Mouse (Mus musculus) gastrocnemius, postnatal 25 days (tissue): Measurements from ENCODE around the gene Srsf3. TPM values are rescaled to one million over a fixed set of nuclear protein-coding genes. Genes with fewer than 3 reads are reported as not detected.
"Not testable (repeated sequence)": the region's sequence is repeated elsewhere in the genome, so short reads cannot be mapped to it uniquely, and the experiment has no call there.

ENCODE experiments used
- DNase-seq: peaks from one replicate; pipeline ENCODE4 v3.0.0; 2022
- total RNA-seq, 2 experiments: library from RNA; stranded (reverse); gene quantifications; 1 replicate in 1 of 2; 2 replicates in 1 of 2; pipeline ENCODE4 v1.2.3; 2021

Srsf3 gene
- total RNA-seq, 2 experiments from 2014 or later, result 36.4 to 48.2 TPM

DNA sequence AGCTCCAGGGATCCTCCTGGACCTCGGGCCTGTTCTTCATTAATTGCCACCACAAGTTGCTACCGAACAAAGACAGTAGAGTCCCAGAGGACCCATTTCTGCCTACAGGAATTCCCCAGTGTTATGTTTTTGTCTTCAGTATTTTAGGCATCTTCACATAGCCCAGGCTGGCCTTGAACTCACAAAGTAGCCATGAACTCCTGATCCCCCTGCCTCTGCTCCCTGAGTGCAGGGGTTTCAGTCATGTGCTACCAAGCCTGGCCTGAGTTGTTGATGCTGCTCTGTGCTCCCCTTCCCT, 31.5 kb downstream of the Srsf3 start:
- no peak for DNase-seq

DNA sequence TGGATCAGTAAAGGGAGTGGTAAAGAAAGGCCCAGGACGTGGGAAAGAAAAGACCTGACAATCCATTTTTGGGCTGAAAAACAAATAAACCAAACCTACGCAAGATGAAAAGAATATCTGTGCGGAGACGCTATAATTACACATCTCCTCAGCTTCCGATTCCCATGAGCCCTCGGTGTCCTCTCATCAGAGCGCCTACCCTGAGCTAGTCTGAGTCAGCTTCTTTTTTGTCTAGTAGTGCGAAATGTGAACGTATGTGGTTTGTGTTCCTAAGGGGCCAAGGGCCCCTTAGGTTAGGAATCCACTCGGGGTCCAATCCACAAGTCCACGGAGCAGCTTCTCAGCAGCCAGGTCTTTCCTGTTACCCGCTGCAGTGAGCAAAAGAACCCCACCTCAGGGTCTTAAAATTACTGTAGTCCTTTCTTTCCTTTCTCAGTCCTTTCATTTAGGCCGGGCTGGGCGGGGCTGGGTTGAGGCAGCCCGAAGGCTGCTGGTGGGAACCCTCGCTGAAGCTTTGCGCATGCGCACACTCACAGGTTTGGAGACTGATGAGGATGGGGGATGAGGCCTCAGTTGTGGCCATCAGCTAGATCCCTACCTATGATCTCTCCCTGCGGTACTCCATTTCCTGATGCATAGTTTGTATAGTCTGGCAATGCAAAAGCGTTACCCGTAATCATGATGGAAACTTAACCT, 33.0 kb downstream of the Srsf3 start:
- DNase-seq, result no peak

DNA sequence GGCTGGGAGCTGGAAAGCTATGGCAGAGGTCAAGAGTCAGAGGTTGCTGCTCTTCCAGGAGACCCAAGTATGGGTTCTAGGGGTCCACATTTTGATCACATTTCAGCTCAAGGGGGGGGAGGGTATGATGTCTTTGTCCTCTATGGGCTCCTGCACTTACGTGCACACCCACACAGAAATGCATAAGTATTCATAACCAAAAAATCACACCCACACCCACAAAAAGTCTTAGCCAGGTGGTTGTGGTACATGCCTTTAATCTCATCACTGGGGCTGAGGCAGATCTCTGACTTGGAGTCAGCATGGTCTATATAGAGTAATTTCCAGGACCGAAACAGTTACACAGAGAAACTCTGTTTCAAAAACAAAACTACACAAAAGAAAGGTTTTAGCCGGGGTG, 33.5 kb downstream of the Srsf3 start:
- no peak for DNase-seq

DNA sequence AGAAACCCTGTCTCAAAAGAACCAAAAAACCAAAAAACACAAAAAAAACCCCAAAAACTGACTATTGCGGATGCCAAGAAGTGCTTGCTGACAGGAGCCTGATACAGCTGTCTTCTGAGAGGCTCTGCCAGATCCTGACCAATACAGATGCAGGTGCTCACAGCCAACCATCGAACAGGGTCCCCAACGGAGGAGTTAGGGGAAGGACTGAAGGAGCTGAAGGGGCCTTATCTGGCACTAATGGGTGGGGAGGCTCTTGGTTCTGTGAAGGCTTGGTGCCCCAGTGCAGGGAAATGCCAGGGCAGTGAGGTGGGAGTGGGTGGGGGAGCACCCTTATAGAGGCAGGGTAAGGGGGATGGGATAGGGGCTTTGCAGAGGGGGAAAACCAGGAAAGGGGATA, 35.0 kb downstream of the Srsf3 start:
- not testable (repeated sequence) for DNase-seq

DNA sequence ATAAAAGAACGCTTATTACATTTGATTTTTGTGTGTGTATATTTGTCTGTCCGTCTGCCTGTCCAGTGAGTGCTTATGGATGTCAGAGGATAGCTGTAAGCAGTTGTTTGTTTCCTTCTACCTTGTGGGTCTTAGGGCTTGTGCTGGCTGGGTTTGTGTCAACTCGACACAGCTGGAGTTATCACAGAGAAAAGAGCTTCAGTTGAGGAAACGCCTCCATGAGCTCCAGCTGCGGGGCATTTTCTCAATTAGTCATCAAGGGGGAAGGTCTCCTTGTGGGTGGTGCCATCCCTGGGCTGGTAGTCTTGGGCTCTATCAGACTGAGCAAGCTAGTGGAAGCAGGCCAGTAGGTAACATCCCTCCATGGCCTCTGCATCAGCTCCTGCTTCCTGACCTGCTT, 35.4 kb downstream of the Srsf3 start:
- DNase-seq, result no peak

DNA sequence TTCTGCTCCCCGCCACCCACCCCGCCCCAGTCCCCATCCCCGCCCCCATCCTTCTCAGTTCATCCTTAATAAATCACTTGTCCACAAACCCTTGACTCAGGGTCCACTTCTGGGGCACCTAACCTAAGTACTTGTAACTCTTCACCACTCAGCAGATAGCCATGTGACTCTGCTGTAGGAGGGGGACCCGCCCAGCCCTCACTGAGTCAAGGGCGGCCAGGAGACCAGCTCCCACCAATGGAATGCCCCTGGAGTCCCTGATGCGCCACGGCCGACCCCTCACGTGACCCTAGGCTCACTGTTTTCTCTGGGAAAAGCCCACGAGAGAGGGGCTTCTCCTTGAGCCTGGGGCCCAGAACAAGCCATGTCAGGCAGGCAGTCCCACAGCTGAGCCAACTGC, 36.6 kb downstream of the Srsf3 start:
- DNase-seq, result no peak

DNA sequence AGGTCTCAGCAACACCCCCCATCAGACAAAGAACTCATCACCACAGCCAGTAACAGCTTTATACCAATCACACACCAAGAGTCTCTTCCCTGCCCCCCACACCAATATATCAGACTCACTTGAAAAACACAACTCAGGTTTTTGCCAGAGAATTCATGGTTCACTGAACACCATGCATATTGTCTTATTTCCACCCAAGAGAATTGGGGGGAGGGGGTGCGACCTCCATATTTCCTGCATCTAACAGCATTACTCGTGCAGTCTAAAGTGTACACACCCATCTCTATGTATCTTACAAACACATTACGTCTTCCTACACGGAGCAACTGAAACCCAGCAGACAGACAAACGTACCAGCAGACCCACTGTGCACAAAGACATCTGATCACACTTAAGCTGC, 39.4 kb downstream of the Srsf3 start:
- no peak for DNase-seq

DNA sequence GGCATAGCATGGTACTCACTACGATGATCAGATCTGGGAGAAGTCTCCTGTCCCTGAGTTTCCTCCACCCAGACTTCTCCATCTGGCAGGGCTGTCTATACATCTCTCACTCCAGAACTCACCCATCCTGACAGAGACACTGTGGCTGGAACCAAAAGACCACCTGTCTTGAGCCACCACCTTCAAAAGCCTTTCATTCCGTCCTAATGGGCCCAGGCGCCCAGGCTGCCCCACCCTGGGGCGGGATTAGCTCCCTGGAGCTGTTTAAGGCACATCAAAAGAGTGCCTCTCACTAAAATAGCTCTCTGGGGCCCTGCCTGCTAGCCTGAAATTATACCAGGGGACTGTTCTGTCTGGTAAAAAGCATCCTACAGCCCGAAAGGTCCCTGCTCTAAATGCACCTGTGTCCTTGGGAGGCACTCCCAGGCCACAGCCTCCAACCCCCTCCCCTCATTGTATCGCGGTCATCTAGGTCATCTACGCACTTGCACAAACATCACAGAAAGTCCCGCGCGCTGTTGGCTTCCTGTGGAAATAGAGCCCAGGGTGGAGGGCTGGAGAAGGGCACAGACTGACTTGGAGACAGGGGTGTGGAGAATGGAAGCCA, 40.4 kb downstream of the Srsf3 start:
- DNase-seq, result no peak

DNA sequence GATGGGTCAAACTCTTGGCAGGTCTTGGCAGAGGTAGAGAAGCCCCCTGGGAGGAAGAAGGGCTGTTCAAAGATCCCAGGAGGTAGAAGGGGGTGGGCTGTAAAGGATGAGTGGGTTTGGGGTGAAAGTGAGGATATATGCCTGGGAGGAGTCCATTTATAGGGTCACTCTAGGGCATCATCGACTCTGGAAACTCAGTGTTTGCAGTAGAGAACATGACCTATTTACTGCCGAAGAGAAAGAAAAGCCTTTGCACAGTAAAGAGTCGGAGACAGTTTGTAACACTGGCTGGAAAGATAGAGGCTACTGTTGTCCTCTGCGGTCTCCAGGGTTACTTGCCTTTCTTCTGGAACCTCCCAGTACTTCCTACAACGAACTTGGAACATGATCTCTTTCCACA, 40.9 kb downstream of the Srsf3 start:
- DNase-seq, result no peak

DNA sequence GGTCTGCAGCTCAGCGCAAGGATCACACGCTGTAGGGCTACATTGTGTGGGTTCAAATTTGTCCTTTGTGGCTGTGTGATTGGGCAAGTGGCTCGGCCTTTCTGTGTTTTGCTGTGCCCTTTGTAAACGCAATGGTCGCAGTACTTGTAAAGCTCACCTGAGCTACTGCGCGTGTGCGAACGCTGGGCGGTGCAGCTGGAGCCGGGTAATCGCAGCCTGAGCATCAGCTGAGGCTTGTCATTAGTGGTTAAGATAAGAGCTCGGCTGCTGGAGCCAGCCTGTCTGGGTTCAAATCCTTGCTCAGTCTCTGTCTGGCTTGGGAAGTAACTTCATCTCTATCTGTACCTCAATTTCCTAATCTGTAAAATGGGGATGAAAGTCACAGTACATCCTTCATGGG, 41.7 kb downstream of the Srsf3 start:
- no peak for DNase-seq

DNA sequence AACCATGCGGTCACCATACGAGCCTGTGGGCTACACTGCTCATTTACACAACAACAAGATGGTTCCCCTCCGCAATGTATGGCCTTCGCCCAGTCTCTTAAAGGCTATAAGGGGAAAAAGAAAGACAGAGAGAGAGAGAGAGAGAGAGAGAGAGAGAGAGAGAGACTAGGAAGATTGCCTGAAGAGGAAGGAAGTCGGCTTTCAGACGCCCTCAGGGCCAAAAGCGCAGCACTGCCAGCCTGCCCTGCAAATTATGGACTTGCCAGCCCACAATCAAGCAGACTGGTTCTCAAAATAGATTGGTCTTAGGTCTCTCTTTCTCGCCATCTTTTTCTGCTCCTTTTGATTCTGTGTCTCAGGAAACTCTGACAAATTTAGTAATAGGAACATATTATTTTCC, 43.8 kb downstream of the Srsf3 start:
- DNase-seq, result no peak

DNA sequence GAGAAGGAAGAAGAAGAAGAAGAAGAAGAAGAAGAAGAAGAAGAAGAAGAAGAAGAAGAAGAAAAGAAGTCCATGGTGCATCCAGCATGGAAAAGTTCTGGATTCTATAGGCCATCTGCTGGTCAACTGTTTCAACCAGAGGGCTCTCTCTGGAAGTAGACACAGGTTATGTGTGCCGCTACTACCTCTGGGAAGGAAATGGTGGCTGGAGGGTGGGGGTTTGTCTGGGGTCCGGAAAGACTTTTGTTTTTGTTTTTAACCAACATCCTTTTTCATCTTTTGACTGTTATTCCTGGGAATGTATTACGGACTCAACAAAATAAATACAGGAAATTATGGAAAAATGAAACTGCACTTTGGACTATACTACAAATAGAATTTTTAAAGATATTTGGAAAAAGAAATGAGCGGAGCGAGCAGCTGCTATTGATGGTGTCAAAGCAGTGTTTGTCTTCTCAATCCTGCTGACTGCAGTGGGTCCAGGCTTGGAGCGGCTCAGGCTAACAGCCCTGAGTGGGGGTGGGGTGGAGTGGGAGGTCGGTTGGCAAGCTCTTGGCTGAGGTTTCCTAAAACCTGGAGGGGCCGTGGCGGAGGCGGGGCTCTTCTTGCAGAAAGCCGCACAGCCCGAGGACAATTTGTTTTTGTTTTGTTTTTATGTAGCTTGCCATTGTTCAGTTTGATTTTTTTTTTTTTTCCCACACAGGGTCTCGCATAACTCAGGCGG, 45.5 kb downstream of the Srsf3 start:
- peak; percentile 54 for DNase-seq

DNA sequence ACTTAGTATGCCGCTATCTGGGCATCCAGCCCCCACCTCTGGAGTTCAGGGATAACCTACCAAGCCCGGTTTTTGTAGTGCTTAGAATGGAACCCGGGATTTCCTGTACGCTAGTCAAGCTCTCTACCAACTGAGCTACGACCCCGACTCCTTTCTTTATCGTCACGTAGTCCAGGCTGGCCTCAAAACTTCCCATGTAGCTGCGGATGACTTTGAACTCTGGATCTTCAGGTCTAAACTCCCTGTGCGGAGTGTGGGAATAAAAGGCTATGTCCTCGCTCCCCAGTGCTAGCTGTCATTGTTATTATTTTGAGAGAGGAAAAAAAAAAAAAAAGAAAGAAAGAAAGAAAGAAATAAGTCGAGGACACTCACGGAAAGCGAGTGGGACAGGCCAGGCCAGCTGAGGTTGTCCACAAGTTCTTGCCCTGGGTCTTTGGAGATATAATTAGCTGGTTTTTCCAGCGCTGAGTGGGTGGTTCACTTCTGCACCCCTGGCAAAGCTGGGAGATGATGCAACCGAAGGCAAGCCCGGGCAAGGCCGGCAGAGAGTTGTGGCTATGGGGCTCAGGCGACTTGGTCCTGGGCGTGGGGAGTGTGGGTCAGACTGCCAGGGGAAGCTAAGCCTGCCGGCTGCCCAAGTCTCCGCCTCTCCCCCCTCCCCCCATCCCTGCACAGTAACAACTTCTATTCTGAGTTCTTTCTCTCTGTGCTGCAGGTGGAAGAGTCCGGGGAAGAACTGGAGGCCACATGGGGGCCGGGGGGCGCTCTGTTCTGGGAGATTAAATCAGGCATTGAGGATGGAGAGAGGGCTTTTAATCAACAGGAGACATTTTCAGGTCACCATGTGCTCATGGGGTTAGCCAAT, 46.3 kb downstream of the Srsf3 start:
- peak; percentile 89 for DNase-seq

DNA sequence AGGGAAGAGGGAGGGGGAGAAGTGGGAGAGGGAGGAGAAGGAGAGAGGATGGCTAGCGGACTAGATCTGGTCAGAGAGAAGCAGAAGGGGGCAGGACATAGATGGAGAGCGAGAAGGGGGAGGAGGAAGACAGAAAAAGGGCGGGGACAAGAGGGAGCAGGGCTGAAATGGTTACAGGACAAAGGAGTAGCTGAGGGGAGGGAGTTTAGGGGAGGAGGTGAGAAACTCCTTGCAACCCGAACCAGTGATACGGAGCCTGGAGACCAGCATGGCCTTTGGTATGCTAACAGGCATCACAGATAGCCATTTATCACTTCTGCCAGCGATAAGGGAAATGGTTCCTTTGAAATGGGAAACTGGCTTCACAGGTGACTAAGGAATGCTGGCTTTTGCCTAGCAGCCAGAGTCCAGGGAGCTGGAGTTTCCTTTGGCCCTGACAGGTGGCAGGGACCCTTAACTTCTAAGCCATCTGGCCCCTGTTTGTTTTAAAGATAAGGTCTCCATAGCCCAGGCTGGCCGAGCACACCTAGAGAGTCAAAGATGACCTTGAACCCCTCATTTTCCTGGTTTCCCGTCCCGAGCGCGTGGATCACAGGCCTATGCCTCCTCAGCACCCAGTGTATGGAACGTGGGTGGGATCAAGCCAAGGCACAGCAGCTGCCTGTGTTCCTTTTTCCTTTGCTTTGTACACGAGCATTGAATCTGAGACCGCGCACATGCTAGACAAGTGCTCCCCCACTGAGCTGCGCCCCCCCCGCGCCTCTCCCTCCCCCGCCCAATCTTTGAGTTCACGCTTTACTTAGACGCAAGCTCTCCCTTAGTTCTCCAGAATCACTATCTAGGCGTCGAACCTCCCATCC, 48.6 kb downstream of the Srsf3 start:
- no peak for DNase-seq

DNA sequence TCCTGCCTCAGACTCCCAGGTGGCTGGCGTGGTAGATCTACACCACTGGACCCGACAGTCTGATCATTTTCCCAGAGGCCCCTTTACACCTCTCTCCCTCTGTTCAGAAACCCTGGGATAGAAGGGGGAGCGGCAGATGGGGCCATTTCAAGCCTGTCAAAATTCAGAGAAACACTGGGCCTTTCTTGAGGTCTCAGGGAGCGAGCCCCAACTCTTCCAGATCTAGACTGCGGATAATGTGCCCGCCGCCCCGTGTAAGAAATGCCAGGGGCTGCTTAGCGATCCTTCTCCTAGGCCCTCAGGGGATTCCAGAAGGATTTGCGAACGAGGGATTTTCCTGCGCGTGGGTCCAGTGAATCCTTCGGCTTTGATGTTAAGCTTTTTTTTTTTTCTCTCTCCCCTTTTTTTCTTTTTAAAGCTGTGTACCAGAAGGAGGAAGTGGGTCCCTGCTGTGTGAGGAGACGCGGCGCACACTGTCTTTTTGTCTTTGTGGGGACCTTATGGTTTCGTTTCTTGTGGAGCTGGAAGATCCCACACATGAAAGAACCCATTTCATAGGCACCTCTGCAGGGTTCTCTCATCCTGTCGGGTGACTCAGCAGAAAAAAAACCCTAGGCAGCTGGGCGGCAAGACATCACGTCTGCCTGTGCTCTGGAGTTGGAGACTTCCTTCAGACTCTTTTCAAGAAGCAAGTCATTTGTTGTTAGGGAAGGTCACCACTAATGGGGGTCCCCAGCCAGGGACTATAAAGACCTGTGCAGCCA, 49.4 kb downstream of the Srsf3 start:
- DNase-seq, result no peak

DNA sequence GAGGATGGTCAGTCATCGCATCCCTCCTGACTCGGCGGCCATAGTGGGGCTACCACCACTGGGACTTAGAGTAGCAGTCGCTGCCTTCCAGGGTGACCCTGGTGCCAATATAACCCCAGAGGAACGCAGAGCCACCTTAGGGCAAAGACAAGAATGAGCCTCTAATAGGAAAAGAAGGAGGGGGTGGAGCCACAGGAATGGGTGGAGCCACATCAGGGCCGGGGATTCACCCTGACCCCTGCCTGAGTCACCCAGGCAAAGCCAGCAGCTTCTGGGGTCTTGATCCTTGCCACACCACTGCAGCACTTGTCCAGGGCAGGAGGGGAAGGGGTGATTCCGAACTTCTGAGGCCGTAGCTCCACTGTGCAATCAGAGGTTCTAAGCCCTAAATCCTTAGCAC, 51.2 kb downstream of the Srsf3 start:
- no peak for DNase-seq

DNA sequence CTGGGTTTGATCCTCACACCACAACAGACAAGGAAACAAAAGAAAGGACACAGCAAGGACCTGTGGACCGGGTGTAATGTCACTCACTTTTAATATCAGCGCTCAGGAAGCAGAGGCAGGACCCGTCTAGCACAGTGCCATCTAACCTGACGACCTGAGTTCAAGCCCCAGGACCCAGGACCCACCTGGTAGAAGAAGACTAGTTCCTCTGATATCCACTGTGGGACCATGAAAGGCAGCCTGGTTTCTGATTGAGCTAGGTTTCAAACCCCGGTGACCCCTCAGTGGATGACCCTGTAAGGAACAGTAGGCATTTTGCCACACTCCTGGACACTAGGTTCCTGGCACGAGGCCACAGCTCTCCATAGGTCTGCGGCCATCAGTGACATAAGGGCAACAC, 52.2 kb downstream of the Srsf3 start:
- no peak for DNase-seq

DNA sequence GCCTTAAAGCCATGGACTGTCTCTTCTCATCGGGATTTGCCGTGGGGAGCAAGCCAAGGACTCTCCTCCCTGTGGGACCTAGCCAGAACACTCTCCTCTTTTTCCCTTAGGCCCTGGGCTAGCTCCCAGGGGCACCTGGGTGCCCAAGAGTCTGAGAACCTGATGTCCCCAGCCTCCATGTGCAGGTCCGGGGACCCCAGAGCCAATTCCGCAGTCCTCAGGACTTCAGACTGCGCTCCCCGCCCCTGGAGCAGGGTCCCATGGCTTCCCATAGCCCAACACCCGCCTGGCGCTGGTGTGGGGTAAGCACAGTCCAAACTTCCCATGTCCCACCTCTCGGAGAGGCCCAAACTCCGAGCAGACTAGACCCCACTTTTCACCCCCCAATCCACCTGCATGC, 52.8 kb downstream of the Srsf3 start:
- DNase-seq, result no peak

DNA sequence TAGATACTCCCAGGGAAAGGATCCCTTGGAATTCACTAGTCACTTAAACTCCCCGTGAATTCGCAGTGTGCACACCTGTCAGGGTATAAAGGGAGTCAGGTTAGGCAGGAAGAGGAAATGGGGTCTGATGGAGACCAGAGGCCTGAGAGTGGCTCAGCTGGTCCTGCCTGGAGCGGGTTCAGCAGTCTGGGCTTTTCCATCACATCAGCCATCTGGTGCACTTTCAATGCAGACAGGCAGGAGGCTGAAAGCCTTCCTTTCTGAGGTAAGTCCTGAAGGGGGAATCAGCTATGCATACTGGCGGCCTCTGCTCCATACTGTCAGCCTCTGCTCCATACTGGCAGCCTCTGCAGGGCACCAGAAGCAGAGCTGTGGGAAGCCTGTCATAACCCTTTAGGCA, 54.5 kb downstream of the Srsf3 start:
- no peak for DNase-seq

DNA sequence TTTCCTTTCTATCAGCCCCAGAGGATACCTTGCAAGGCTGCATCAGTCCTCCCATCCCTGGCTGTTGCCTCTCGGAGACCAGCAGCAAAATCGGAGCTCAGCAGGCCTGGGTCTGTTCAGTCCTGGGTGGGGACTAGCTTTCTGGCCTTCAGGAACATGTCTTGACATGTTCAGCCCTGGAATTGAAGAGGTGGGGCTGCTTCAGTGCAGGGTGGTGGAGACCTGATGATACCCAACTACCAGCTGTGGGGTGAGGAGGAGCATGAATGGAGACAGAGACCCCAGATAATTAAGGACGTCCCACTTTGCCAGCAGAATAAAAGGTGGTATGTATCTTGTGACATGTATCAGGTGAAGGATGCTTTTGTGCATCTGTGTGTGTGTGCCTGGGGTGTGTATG, 58.3 kb downstream of the Srsf3 start, which contains the start of gene Cdkn1a:
Gene Cdkn1a (plus strand): TSS at position 201 of the 400 bp plus-strand sequence.
- DNase-seq, result no peak

DNA sequence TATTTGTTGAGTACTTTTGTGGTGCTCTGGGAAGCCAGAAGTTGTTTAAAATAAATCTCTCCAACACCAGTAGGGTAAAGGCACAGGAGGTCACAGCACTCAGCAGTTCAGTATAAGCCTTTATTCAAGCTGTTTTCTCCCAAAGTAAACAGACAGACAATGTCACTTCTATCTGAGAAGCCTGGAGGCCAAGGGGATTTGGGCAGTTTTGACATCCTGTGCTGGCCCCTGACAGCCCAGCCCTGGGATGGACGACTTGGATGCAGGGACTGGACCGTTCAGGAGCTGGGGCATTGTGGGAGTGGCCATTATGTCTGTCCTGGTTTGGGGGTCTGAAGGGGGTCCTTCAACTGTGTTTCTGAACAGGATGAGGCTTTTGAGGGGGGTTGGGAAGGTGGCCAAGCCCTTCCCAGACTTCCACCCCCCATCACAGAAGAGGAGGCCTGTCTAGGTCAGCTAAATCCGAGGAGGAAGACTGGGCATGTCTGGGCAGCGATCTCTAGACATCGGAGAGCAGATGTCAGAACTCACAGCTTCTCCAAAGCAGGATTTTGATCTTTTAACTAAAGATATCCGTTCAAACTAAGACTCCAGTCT, 59.0 kb downstream of the Srsf3 start:
- no peak for DNase-seq
